Mouse (Mus musculus) thymus, postnatal 36 days (tissue): ENCODE results near the gene Ednrb.

Experiments
- DNase-seq, 2 experiments: peaks; one replicate each; pipeline ENCODE4 v3.0.0; 2022; ENCODE audit warnings: mixed read lengths in 2 of 2

The Ednrb gene

GRCm38 (mm10) chr14:103844011-103844549 is at the start of gene Ednrb:
Gene Ednrb, minus strand, starts transcription at chr14:103844402.
- no peak for DNase-seq

- DNase-seq, result no peak
These were observed 48.3 kb upstream of the Ednrb start for GRCm38 (mm10) chr14:103892411-103892938.

GRCm38 (mm10) chr14:103890761-103891160 is 46.6 kb upstream of the Ednrb start:
- no peak for DNase-seq

- no peak for DNase-seq
These were observed 40.8 kb upstream of the Ednrb start for GRCm38 (mm10) chr14:103884892-103885575.

DNA sequence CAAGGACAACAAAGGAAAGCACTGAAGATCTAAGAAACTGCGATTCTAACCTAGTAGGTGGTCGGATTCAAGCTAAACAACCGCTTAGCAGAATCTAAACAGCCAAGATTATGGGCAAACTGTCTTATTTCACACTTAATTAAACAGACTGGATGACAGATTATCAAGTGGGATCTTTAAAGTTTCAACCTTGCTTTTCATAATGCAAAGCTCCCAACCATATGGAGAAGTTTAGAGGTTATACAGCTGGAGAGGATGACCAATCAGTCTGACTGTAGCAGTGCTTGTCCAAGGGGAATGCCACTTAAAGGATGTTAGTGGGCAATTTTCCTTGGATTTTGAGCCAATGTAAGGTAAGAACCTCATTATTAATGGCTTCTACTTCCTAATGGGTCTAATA is 38.7 kb upstream of the Ednrb start:
- no peak for DNase-seq

GRCm38 (mm10) chr14:103877117-103877516 is 32.9 kb upstream of the Ednrb start:
- no peak for DNase-seq

- no peak for DNase-seq
These were observed 32.4 kb upstream of the Ednrb start for GRCm38 (mm10) chr14:103876598-103876997.

DNA sequence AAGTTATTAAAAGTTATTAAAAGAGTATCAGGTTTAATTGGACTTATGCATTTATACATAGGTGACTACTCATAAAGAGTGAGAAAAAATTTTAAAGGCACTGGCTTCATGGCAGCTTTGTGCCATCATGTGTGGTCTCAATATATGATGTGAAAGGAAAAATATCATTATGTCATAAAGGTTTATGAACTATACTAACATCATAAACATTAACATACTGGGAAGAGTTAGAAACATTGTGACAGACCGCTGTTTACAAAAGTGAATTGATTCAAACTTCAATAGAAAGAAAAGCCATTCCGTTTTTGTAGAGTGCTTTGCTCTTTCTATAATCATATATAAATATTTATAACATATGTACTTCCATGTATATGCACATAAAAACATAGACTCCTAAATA is 22.4 kb upstream of the Ednrb start:
- no peak for DNase-seq

DNA sequence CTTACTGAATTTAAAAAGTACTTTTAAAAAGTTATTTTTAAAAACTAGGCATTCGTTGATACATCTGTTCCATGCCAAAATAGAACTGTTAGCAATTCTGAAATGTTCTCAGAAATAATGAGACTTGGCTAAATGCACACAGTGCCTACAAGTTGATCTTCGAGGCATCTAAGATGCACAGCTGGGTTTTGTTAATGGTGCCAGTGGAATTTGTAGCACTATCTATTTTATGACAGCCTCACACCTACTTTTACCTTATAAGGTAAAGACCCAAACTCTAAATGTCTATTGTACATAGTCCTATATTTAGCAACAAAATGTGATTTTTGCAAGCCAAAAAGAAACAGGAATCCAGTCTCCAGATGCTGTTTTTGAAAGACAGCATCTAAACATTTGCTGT is 21.0 kb upstream of the Ednrb start:
- DNase-seq, result no peak

DNA sequence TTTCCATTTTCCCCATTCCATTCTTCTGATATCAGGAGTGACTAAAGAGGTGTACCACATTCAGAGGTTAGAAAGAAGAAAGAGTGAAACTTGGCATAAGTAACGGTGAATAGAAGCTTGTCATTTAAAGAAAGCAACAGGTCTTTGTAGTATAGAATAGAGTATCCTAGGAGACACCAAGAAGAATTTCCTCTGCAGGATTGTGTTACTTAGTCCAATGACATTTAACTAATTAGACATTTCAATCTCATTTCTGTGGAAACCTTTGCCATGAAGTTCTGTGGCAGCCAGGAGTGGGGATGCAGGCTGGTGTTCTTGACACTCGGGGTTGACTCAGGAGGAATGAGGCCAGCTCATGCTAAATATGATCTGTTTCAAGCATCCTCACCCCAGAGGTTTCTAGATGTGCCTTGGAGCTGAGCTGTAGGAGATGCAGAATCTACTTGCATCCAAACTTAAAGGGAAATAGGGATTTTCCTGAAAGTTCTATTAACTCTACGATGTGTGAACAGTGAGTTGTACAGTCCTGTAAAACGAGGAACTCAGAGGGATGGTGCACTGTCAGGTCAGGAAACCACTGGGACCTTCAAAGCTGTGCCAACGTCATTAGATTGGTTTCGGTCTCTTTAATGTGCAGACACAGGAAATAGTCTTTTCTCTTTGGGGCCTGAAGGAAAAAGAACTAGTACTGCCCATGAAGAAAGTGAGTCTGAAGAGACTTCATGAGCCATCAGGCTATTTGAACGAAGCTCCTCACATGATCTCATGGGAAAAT is 6.1 kb upstream of the Ednrb start:
- no peak for DNase-seq

- DNase-seq, result no peak
These were observed 1.5 kb upstream of the Ednrb start for GRCm38 (mm10) chr14:103845716-103846115.

- no peak for DNase-seq
These were observed 742 bp upstream of the Ednrb start for GRCm38 (mm10) chr14:103844944-103845343.

GRCm38 (mm10) chr14:103843371-103844001 is 716 bp downstream of the Ednrb start:
- DNase-seq, result no peak

DNA sequence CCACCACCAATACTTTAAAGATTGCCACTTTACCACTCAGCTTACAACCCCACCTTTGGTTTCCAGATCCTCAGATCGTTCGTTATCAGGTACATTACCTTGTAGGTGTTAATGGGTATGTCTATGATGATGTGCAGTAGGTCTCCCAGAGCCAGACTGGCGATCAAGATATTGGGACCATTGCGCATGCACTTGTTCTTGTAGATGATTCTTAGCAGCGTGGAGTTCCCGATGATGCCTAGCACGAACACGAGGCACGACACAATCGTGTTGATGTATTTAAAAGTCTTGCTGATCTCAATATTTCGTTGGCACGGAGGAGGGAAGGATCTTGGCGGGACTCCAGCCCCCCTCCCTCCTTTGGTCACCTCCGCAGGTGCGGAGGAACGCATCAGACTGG is 1.3 kb downstream of the Ednrb start:
- no peak for DNase-seq

DNA sequence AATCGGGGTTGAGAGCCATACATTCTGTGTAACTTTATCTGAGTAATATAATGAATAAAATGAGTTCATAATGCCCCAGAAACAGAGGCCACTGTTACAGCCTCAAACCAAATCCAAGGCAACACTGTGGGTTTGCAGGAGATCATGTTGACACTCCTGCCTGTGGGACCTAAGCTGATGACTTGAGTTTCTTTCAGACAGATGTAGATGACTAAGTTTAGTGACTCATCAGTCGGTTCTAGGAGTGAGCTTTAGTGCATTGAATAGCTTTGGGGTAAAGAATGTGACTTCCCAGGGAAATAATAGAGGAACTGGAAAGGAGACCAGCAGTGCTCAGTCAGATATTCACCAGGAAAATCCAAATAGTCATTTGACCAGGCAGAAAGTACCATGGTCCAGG is 3.8 kb downstream of the Ednrb start:
- DNase-seq, result no peak

DNA sequence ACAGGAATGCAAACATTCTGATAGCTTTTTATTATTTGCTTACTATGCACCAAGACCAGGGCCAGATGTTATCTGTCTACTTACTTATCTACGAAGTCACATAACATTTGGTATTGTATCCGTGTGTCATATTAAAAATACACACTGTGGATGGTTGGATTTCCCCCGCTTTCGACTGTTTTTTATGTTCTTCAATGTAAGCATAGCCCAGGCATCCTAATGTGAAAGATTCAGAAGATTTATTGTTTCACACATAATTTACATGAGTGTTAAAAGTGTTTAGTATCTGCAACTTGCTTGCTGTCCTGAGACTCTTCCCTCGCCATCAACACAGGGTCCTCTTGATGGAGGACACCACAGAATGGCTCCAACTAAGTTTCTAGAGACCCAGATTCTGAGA is 5.3 kb downstream of the Ednrb start:
- no peak for DNase-seq

DNA sequence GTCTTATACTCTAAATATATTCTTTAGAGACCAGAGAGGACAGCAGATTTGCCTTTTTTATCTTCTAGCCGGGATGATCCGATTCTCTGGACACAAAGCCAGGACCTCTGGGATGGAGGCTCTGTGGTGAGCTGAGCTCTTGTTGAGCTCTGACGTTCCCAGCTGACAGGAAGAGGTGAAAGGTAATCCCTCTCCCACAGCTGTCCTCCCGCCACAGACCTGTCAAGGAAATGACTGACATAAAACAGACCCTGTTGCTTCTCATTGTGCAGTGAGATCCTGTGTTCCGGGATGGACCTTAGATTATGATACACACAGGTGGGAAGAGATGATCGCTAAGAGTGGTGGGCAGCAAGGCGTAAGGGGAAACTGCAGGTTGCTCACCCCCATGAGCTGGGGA is 9.6 kb downstream of the Ednrb start:
- no peak for DNase-seq

- no peak for DNase-seq
These were observed 10.1 kb downstream of the Ednrb start for GRCm38 (mm10) chr14:103834147-103834546.

DNA sequence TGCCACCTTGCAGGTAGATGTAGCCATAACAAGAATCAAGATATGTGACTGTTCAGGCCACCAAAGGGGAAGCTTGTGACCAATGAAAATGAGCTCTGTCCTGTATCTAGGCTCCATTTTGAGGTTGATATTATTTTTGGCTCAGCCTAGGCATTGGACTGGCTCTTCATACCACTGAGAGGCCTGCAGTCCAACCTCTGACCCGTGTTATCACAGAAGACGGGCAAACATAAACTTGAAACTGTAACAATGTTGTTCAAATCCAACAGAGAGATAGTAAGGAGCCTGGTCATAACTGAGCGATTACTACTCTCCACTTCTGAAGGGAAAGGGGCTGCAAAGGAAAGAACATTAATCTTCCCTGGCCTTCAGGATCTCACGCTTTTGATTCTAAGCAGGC is 11.7 kb downstream of the Ednrb start:
- DNase-seq, result no peak

GRCm38 (mm10) chr14:103831007-103831406 is 13.2 kb downstream of the Ednrb start:
- no peak for DNase-seq

GRCm38 (mm10) chr14:103826343-103826742 is 17.9 kb downstream of the Ednrb start:
- DNase-seq, result no peak

- no peak for DNase-seq
These were observed 18.3 kb downstream of the Ednrb start for GRCm38 (mm10) chr14:103825934-103826333.

- no peak for DNase-seq
These were observed 20.7 kb downstream of the Ednrb start for GRCm38 (mm10) chr14:103823501-103823900.
